Mouse (Mus musculus) liver, embryonic 16.5 days (tissue): ENCODE data around the gene Hnrnpr. TPM values are rescaled to one million over a fixed set of nuclear protein-coding genes. Genes with fewer than 3 reads are reported as not detected.

ENCODE experiments used
- ATAC-seq: fragments of 200-750 bp; cut with Nextera tagmentation; 2 replicates; pipeline ENCODE4 v1.8.0; 2017; ENCODE audit warnings: low read depth, mild to moderate bottlenecking, moderate number of reproducible peaks, moderate library complexity
- H3K27ac ChIP-seq: fragments of 300-500 bp; sonication (generic); 2 replicates; pipeline ENCODE4 v1.5.1; 2014; ENCODE audit warnings: mild to moderate bottlenecking, low read length
- H3K27me3 ChIP-seq: fragments of 300-500 bp; sonication (generic); 2 replicates; pipeline ENCODE4 v1.6.1; 2014; ENCODE audit warnings: low read depth, low read length, mixed read lengths; ENCODE audit not compliant: control insufficient read depth, insufficient read depth
- H3K36me3 ChIP-seq: fragments of 300-500 bp; sonication (generic); 2 replicates; pipeline ENCODE4 v1.6.1; 2014; ENCODE audit warnings: mild to moderate bottlenecking; ENCODE audit not compliant: control insufficient read depth, insufficient read depth
- H3K4me1 ChIP-seq: fragments of 300-500 bp; sonication (generic); 2 replicates; pipeline ENCODE4 v1.6.1; 2014; ENCODE audit warnings: low read depth, low read length, mixed read lengths; ENCODE audit not compliant: control insufficient read depth
- H3K4me2 ChIP-seq: fragments of 300-500 bp; sonication (generic); 2 replicates; pipeline ENCODE4 v1.6.1; 2014; ENCODE audit warnings: low read depth, low read length, mixed read lengths
- H3K4me3 ChIP-seq: fragments of 300-500 bp; sonication (generic); 2 replicates; pipeline ENCODE4 v1.5.1; 2014; ENCODE audit warnings: low read depth, mild to moderate bottlenecking, low read length
- H3K9ac ChIP-seq: fragments of 300-500 bp; sonication (generic); 2 replicates; pipeline ENCODE4 v1.6.1; 2014; ENCODE audit warnings: low read depth, low read length
- H3K9me3 ChIP-seq: fragments of 300-500 bp; sonication (generic); replicated peaks from 2 replicates; pipeline ENCODE4 v1.6.1; 2016; ENCODE audit warnings: low read length; ENCODE audit not compliant: control insufficient read depth
- WGBS: fragments of 180-500 bp; shearing (Covaris S2); extraction: QIAGEN DNeasy Blood & Tissue Kit; methylation state at CpG from one replicate; pipeline ENCODE4 v1.1.7; 2014; ENCODE audit not compliant: insufficient replicate concordance; 5-methylcytosine and 5-hydroxymethylcytosine counted together
- polyA plus RNA-seq: library from polyadenylated mRNA; unstranded; fragments of >200 nt; fragmentation: Nextera tagmentation; extraction: Ambion mirVana; gene quantifications from 2 replicates; pipeline ENCODE4 v1.2.1, GENCODE M21; 2015

Gene Hnrnpr
- polyA plus RNA-seq, 1 experiment from 2014 or later = 44.3 TPM

- Histone ChIP-seq H3K27ac (no peak overlapping the region), H3K36me3 (peaks cover 36% of the 10 kb centered on the region), H3K4me1 (no peaks in the 10 kb centered on the region; the same call in 1 of the 2 replicates), H3K27me3 (no peaks in the 10 kb centered on the region), H3K9me3 (no peaks in the 10 kb centered on the region), H3K4me3 (no peak overlapping the region), H3K9ac (no peak overlapping the region), H3K4me2 (no peak overlapping the region)
- WGBS = 74% methylated on average over 4 of the region's 4 CpGs
- ATAC-seq = no peak
Measured at GRCm38 (mm10) chr4:136320016-136320415, 9.3 kb downstream of the Hnrnpr start.

GRCm38 (mm10) chr4:136324226-136324625 is 13.5 kb downstream of the Hnrnpr start:
- H3K27ac ChIP-seq = no peak overlapping the region
- H3K9ac ChIP-seq = no peak overlapping the region
- peaks cover 16% of the 10 kb centered on the region for H3K36me3 ChIP-seq
- H3K4me2 ChIP-seq = no peak overlapping the region
- 77% methylated on average over 2 of the region's 2 CpGs for WGBS
- H3K27me3 ChIP-seq = no peaks in the 10 kb centered on the region
- no peaks in the 10 kb centered on the region for H3K4me1 ChIP-seq
- no peak for ATAC-seq
- no peaks in the 10 kb centered on the region for H3K9me3 ChIP-seq
- H3K4me3 ChIP-seq = no peak overlapping the region

GRCm38 (mm10) chr4:136327238-136327637 is 16.5 kb downstream of the Hnrnpr start:
- no peak overlapping the region for H3K9ac ChIP-seq
- WGBS = 78% methylated on average over 5 of the region's 5 CpGs
- H3K27me3 ChIP-seq = no peaks in the 10 kb centered on the region
- no peak overlapping the region for H3K4me3 ChIP-seq
- no peak overlapping the region for H3K27ac ChIP-seq
- H3K36me3 ChIP-seq = peaks cover 13% of the 10 kb centered on the region
- H3K9me3 ChIP-seq = no peaks in the 10 kb centered on the region
- no peaks in the 10 kb centered on the region for H3K4me1 ChIP-seq
- ATAC-seq = no peak
- no peak overlapping the region for H3K4me2 ChIP-seq

GRCm38 (mm10) chr4:136328115-136328514 is 17.4 kb downstream of the Hnrnpr start:
- peaks cover 17% of the 10 kb centered on the region for H3K36me3 ChIP-seq

GRCm38 (mm10) chr4:136331709-136332108 is 21.0 kb downstream of the Hnrnpr start:
- H3K36me3 ChIP-seq = peaks cover 23% of the 10 kb centered on the region
- no peak for ATAC-seq
- WGBS = 76% methylated on average over 3 of the region's 3 CpGs

More at GRCm38 (mm10) chr4:136328115-136328514, 17.4 kb downstream of the Hnrnpr start:
- Histone ChIP-seq H3K4me3 (no peak overlapping the region), H3K27me3 (no peaks in the 10 kb centered on the region), H3K4me2 (no peak overlapping the region), H3K4me1 (no peaks in the 10 kb centered on the region), H3K9ac (no peak overlapping the region), H3K9me3 (no peaks in the 10 kb centered on the region), H3K27ac (no peak overlapping the region)
- no peak for ATAC-seq

GRCm38 (mm10) chr4:136333191-136333590 is 22.4 kb downstream of the Hnrnpr start:
- no peak overlapping the region for H3K4me3 ChIP-seq
- H3K27ac ChIP-seq = no peak overlapping the region
- no peak for ATAC-seq
- no peaks in the 10 kb centered on the region for H3K27me3 ChIP-seq
- H3K4me1 ChIP-seq = no peaks in the 10 kb centered on the region
- H3K9ac ChIP-seq = no peak overlapping the region
- H3K9me3 ChIP-seq = no peaks in the 10 kb centered on the region
- no peak overlapping the region for H3K4me2 ChIP-seq
- H3K36me3 ChIP-seq = peaks cover 27% of the 10 kb centered on the region
- 86% methylated on average over 3 of the region's 3 CpGs for WGBS

More at GRCm38 (mm10) chr4:136331709-136332108, 21.0 kb downstream of the Hnrnpr start:
- Histone ChIP-seq H3K27me3 (no peaks in the 10 kb centered on the region), H3K27ac (no peak overlapping the region), H3K9me3 (no peaks in the 10 kb centered on the region), H3K4me2 (no peak overlapping the region), H3K4me1 (no peaks in the 10 kb centered on the region), H3K9ac (no peak overlapping the region), H3K4me3 (no peak overlapping the region)

- WGBS = 50% methylated on average over 2 of the region's 2 CpGs
- Histone ChIP-seq H3K4me1 (no peaks in the 10 kb centered on the region), H3K27ac (no peak overlapping the region), H3K4me2 (no peak overlapping the region), H3K9ac (no peak overlapping the region), H3K27me3 (no peaks in the 10 kb centered on the region), H3K4me3 (no peak overlapping the region), H3K36me3 (peaks cover 30% of the 10 kb centered on the region), H3K9me3 (no peaks in the 10 kb centered on the region)
- no peak for ATAC-seq
Measured at GRCm38 (mm10) chr4:136335065-136335464, 24.3 kb downstream of the Hnrnpr start.

- Histone ChIP-seq H3K4me3 (no peak overlapping the region), H3K36me3 (peaks cover 26% of the 10 kb centered on the region), H3K4me1 (no peaks in the 10 kb centered on the region), H3K4me2 (no peak overlapping the region), H3K27ac (no peak overlapping the region), H3K9me3 (no peaks in the 10 kb centered on the region), H3K27me3 (no peaks in the 10 kb centered on the region), H3K9ac (no peak overlapping the region)
- no peak for ATAC-seq
- WGBS = 61% methylated on average over 4 of the region's 4 CpGs
Measured at GRCm38 (mm10) chr4:136337129-136337528, 26.4 kb downstream of the Hnrnpr start.

GRCm38 (mm10) chr4:136349616-136350015 is 38.9 kb downstream of the Hnrnpr start:
- ATAC-seq = no peak
- H3K4me3 ChIP-seq = no peak overlapping the region
- peaks cover 13% of the 10 kb centered on the region for H3K36me3 ChIP-seq
- no peak overlapping the region for H3K9ac ChIP-seq
- 79% methylated on average over 6 of the region's 6 CpGs for WGBS
- H3K27ac ChIP-seq = no peak overlapping the region
- no peaks in the 10 kb centered on the region for H3K9me3 ChIP-seq
- no peaks in the 10 kb centered on the region for H3K27me3 ChIP-seq
- no peak overlapping the region for H3K4me2 ChIP-seq
- no peaks in the 10 kb centered on the region for H3K4me1 ChIP-seq
